Comparison of ENCODE assay signal across 8 mouse cellular contexts in the genomic region with DNA sequence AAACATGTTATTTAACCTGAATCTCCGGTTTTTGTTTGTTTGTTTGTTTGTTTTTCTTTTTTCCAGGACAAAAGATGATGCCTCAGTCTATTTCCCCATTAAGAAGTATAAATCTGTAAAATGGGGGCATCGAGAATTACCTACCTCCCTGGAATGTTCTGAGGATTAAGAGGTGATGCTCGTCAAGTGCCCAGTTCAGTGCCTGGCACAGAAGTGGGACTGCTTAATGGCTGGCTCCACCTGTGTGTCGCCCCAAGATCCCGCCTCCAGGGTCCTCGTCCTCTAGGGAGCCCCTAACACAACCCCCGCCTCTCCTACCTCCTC. TPM values are rescaled to one million over a fixed set of nuclear protein-coding genes. Genes with fewer than 3 reads are reported as not detected.
DNase-seq lines count a peak whose midpoint lies in the region; ATAC-seq and TF ChIP-seq lines count a peak whose summit lies in the region.

No protein-coding gene starts in this region.

- no peak for ATAC-seq in heart, embryonic 15.5 days (replicated peaks; ENCODE audit: insufficient number of reproducible peaks, insufficient read depth, low FRiP score, low read depth)
- ATAC-seq in G1E (ENCODE audit: extremely low read depth, insufficient number of reproducible peaks, low FRiP score, poor library complexity, severe bottlenecking): no peak; the same call in 1 of the 2 replicates
- no peak for ATAC-seq in hindbrain, embryonic 11.5 days (ENCODE audit: low FRiP score)

- peaks cover 36% of the 10 kb centered on the region for H3K36me3 ChIP-seq in heart, embryonic 15.5 days
- H3K36me3 ChIP-seq in G1E (replicated peaks) (peaks cover 73% of the 10 kb centered on the region), macrophage (ENCODE audit: inconsistent target) (peaks cover 58% of the 10 kb centered on the region)
- 0 out of 2 replicates have a peak, but pooled peaks cover 2% of the 10 kb centered on the region for H3K36me3 ChIP-seq in hindbrain, embryonic 11.5 days (ENCODE audit: control insufficient read depth, insufficient read depth, low read length)

- peak overlapping the region; percentile 92 for H3K9ac ChIP-seq in heart, embryonic 15.5 days
- H3K9ac ChIP-seq in hindbrain, embryonic 11.5 days (ENCODE audit: low read depth, low read length): peak overlapping the region; percentile 93

- H3K79me2 ChIP-seq in macrophage (ENCODE audit: inconsistent target): peaks cover 42% of the 10 kb centered on the region

- H3K9me3 ChIP-seq in heart, embryonic 15.5 days (replicated peaks): no peaks in the 10 kb centered on the region
- H3K9me3 ChIP-seq in G1E (replicated peaks): no peaks in the 10 kb centered on the region
- H3K9me3 ChIP-seq in hindbrain, embryonic 11.5 days (ENCODE audit: control insufficient read depth, low read length): no peaks in the 10 kb centered on the region

- H3K27me3 ChIP-seq in heart, embryonic 15.5 days: no peaks in the 10 kb centered on the region
- H3K27me3 ChIP-seq in G1E (ENCODE audit: insufficient read depth, low read length): no peaks in the 10 kb centered on the region
- no peaks in the 10 kb centered on the region for H3K27me3 ChIP-seq in hindbrain, embryonic 11.5 days (ENCODE audit: control insufficient read depth, insufficient read depth, low read length)

- H3K27ac ChIP-seq in heart, embryonic 15.5 days: peak overlapping the region; percentile 99
- H3K27ac ChIP-seq in hindbrain, embryonic 11.5 days (ENCODE audit: low read depth, low read length): peak overlapping the region; percentile 91
- H3K27ac ChIP-seq in macrophage: peak overlapping the region; percentile 100

- DNase-seq in heart, postnatal 25 days (ENCODE audit: low spot score): no peak
- DNase-seq in G1E (ENCODE audit: low spot score): peak; percentile 96
- DNase-seq in hindbrain, embryonic 11.5 days (ENCODE audit: low spot score): no peak
- DNase-seq in embryo, embryonic 10 days (ENCODE audit: low spot score): no peak
- no peak for DNase-seq in ovary, postnatal 10 days (ENCODE audit: low spot score)
- DNase-seq in layer of hippocampus, postnatal 36 days: no peak

- H3K4me1 ChIP-seq in heart, embryonic 15.5 days (replicated peaks): peaks cover 21% of the 10 kb centered on the region
- peaks cover 52% of the 10 kb centered on the region for H3K4me1 ChIP-seq in G1E (ENCODE audit: insufficient read depth, low read depth, low read length)
- H3K4me1 ChIP-seq in hindbrain, embryonic 11.5 days (replicated peaks; ENCODE audit: control insufficient read depth, insufficient read depth, low read length): no peaks in the 10 kb centered on the region; the same call in none of the 2 replicates

- WGBS in heart, embryonic 15.5 days: 6% methylated on average over 7 of the region's 7 CpGs
- 9% methylated on average over 7 of the region's 7 CpGs for WGBS in hindbrain, embryonic 11.5 days
- 5% methylated on average over 7 of the region's 7 CpGs for WGBS in macrophage (ENCODE audit: missing documents)

- peak overlapping the region; percentile 98 for H3K4me3 ChIP-seq in heart, embryonic 15.5 days
- H3K4me3 ChIP-seq in G1E (ENCODE audit: low read depth, low read length) (peak overlapping the region; percentile 81), macrophage (ENCODE audit: inconsistent target) (peak overlapping the region; percentile 98)
- H3K4me3 ChIP-seq in hindbrain, embryonic 11.5 days (ENCODE audit: low read depth, low read length): peak overlapping the region; percentile 99

- peak overlapping the region; percentile 85 for H3K4me2 ChIP-seq in heart, embryonic 15.5 days
- peak overlapping the region; percentile 89 for H3K4me2 ChIP-seq in hindbrain, embryonic 11.5 days (replicated peaks; ENCODE audit: low read depth, low read length)

- intact Hi-C loops in heart, postnatal 25 days (cut with DNase I): loop anchor here (5.0 kb wide), 1 partner anchor 35 kb away; the partner anchor contains the start of gene Camk1

- no peak for TF ChIP-seq CTCF in G1E (IDR thresholded peaks at IDR 0.05; ENCODE audit: low read depth, low read length)

RNA-seq across cellular contexts. Expression of gene Tada3, which starts 0.5 kb away (rescaled TPM):
- polyA plus RNA-seq in heart, embryonic 15.5 days (2015; fragmentation: Nextera tagmentation; extraction: Ambion mirVana): 36.1 and 43.9 TPM in 2 replicates
- total RNA-seq in heart, postnatal 25 days (2021): 10 to 100 TPM; 21.2 to 24.4 TPM
- total RNA-seq in G1E (2014; fragmentation: Nextera tagmentation): 33.2 and 35.2 TPM in 2 replicates
- total RNA-seq in G1E (2017): 15.7 and 18.2 TPM in 2 replicates
- 65.3 and 88.5 TPM in 2 replicates for polyA plus RNA-seq in G1E (2012)
- polyA plus RNA-seq in hindbrain, embryonic 11.5 days (2014; fragmentation: Nextera tagmentation; extraction: Ambion mirVana): 56.3 and 60.2 TPM in 2 replicates
- total RNA-seq in macrophage (2018; cell fraction: chromatin; rRNA removed): 10 to 100 TPM; 14.3 to 50.8 (median 34.2) TPM
- 10 to 100 TPM; 17.4 to 33.0 (median 29.1) TPM for total RNA-seq in macrophage (2018; cell fraction: cytosol; rRNA removed)
- 10 to 100 TPM; 18.4 to 41.1 (median 30.7) TPM for total RNA-seq in macrophage (2018; cell fraction: nucleus; rRNA removed)
- 21.8 to 25.0 TPM (median 22.9 TPM) in 3 replicates for polyA plus RNA-seq in macrophage (2018)
- 10 to 100 TPM; 53.4 to 56.1 TPM for total RNA-seq in layer of hippocampus, postnatal 36 days (2021)

RNA-seq across cellular contexts. Expression of gene Arpc4, which starts 0.8 kb away (rescaled TPM):
- 232 and 253 TPM in 2 replicates for polyA plus RNA-seq in heart, embryonic 15.5 days (2015; fragmentation: Nextera tagmentation; extraction: Ambion mirVana)
- total RNA-seq in heart, postnatal 25 days (2021): 10 to 100 TPM; 66.4 to 74.2 TPM
- total RNA-seq in G1E (2014; fragmentation: Nextera tagmentation) (69.7 and 96.4 TPM in 2 replicates), G1E (2017) (263 and 271 TPM in 2 replicates)
- polyA plus RNA-seq in G1E (2012) (247 and 264 TPM in 2 replicates), macrophage (2018) (315 to 508 TPM (median 391 TPM) in 3 replicates)
- 208 and 210 TPM in 2 replicates for polyA plus RNA-seq in hindbrain, embryonic 11.5 days (2014; fragmentation: Nextera tagmentation; extraction: Ambion mirVana)
- 100 to 1,000 TPM in 7 of 26 experiments, 10 to 100 TPM in 19; 24.8 to 127 (median 81.4) TPM for total RNA-seq in macrophage (2018; cell fraction: chromatin; rRNA removed)
- total RNA-seq in macrophage (2018; cell fraction: cytosol; rRNA removed): 100 to 1,000 TPM; 310 to 469 (median 363) TPM
- total RNA-seq in macrophage (2018; cell fraction: nucleus; rRNA removed): 100 to 1,000 TPM in 24 of 26 experiments, 10 to 100 TPM in 2; 66.0 to 230 (median 143) TPM
- 100 to 1,000 TPM; 296 to 329 TPM for total RNA-seq in layer of hippocampus, postnatal 36 days (2021)

RNA-seq across cellular contexts. Expression of gene Ttll3, which starts 11.9 kb away (rescaled TPM):
- 1.4 and 2.0 TPM in 2 replicates for polyA plus RNA-seq in heart, embryonic 15.5 days (2015; fragmentation: Nextera tagmentation; extraction: Ambion mirVana)
- 1 to 10 TPM; 1.0 to 1.4 TPM for total RNA-seq in heart, postnatal 25 days (2021)
- total RNA-seq in G1E (2014; fragmentation: Nextera tagmentation) (43.3 and 47.6 TPM in 2 replicates), G1E (2017) (20.5 and 22.7 TPM in 2 replicates)
- polyA plus RNA-seq in G1E (2012) (10.2 and 15.1 TPM in 2 replicates), macrophage (2018) (1.8 to 6.3 TPM (median 3.5 TPM) in 3 replicates)
- polyA plus RNA-seq in hindbrain, embryonic 11.5 days (2014; fragmentation: Nextera tagmentation; extraction: Ambion mirVana): 4.1 and 4.2 TPM in 2 replicates
- 100 to 1,000 TPM in 17 of 26 experiments, 10 to 100 TPM in 9; 19.2 to 168 (median 127) TPM for total RNA-seq in macrophage (2018; cell fraction: chromatin; rRNA removed)
- 10 to 100 TPM in 1 of 26 experiments, 1 to 10 TPM in 24, under 1 TPM in 1; 0.67 to 11.0 (median 2.2) TPM for total RNA-seq in macrophage (2018; cell fraction: cytosol; rRNA removed)
- total RNA-seq in macrophage (2018; cell fraction: nucleus; rRNA removed): 100 to 1,000 TPM in 3 of 26 experiments, 10 to 100 TPM in 23; 28.0 to 128 (median 73.2) TPM
- 10 to 100 TPM; 17.8 to 19.3 TPM for total RNA-seq in layer of hippocampus, postnatal 36 days (2021)

RNA-seq across cellular contexts. Expression of gene Camk1, which starts 33.4 kb away (rescaled TPM):
- 110 and 122 TPM in 2 replicates for polyA plus RNA-seq in heart, embryonic 15.5 days (2015; fragmentation: Nextera tagmentation; extraction: Ambion mirVana)
- total RNA-seq in heart, postnatal 25 days (2021): 10 to 100 TPM; 65.9 to 68.5 TPM
- 0.98 TPM in 1 of 2 replicates, not detected in the other for total RNA-seq in G1E (2014; fragmentation: Nextera tagmentation)
- 0.82 and 1.2 TPM in 2 replicates for total RNA-seq in G1E (2017)
- 0.07 and 0.10 TPM in 2 replicates for polyA plus RNA-seq in G1E (2012)
- 56.3 and 57.7 TPM in 2 replicates for polyA plus RNA-seq in hindbrain, embryonic 11.5 days (2014; fragmentation: Nextera tagmentation; extraction: Ambion mirVana)
- 100 to 1,000 TPM in 14 of 26 experiments, 10 to 100 TPM in 12; 24.4 to 393 (median 134) TPM for total RNA-seq in macrophage (2018; cell fraction: chromatin; rRNA removed)
- 100 to 1,000 TPM; 131 to 215 (median 167) TPM for total RNA-seq in macrophage (2018; cell fraction: cytosol; rRNA removed)
- 100 to 1,000 TPM in 12 of 26 experiments, 10 to 100 TPM in 14; 26.9 to 294 (median 90.3) TPM for total RNA-seq in macrophage (2018; cell fraction: nucleus; rRNA removed)
- 148 to 193 TPM (median 166 TPM) in 3 replicates for polyA plus RNA-seq in macrophage (2018)
- 10 to 100 TPM; 48.6 to 50.1 TPM for total RNA-seq in layer of hippocampus, postnatal 36 days (2021)

RNA-seq across cellular contexts. Expression of gene Rpusd3, which starts 42.0 kb away (rescaled TPM):
- polyA plus RNA-seq in heart, embryonic 15.5 days (2015; fragmentation: Nextera tagmentation; extraction: Ambion mirVana): 9.5 and 16.1 TPM in 2 replicates
- 10 to 100 TPM; 10.3 to 11.5 TPM for total RNA-seq in heart, postnatal 25 days (2021)
- total RNA-seq in G1E (2014; fragmentation: Nextera tagmentation) (8.7 and 20.2 TPM in 2 replicates), G1E (2017) (7.7 and 8.5 TPM in 2 replicates)
- polyA plus RNA-seq in G1E (2012) (113 TPM in 2 replicates), macrophage (2018) (1.5 to 5.0 TPM (median 4.2 TPM) in 3 replicates)
- polyA plus RNA-seq in hindbrain, embryonic 11.5 days (2014; fragmentation: Nextera tagmentation; extraction: Ambion mirVana): 23.0 and 26.3 TPM in 2 replicates
- total RNA-seq in macrophage (2018; cell fraction: chromatin; rRNA removed): 10 to 100 TPM in 2 of 26 experiments, 1 to 10 TPM in 17, under 1 TPM in 1, not detected in 6; 0.94 to 13.0 (median 5.5) TPM
- 1 to 10 TPM in 23 of 26 experiments, under 1 TPM in 3; 0.66 to 4.9 (median 2.4) TPM for total RNA-seq in macrophage (2018; cell fraction: cytosol; rRNA removed)
- 10 to 100 TPM in 5 of 26 experiments, 1 to 10 TPM in 16, under 1 TPM in 2, not detected in 3; 0.72 to 17.4 (median 4.1) TPM for total RNA-seq in macrophage (2018; cell fraction: nucleus; rRNA removed)
- 10 to 100 TPM; 31.1 to 32.4 TPM for total RNA-seq in layer of hippocampus, postnatal 36 days (2021)
